Mouse (Mus musculus): ENCODE measurements around the gene Tlr3. TPM values are rescaled to one million over a fixed set of nuclear protein-coding genes. Genes with fewer than 3 reads are reported as not detected.

Tlr3 gene
- polyA plus RNA-seq, 2 experiments = 0.38 to 0.61 TPM

DNA sequence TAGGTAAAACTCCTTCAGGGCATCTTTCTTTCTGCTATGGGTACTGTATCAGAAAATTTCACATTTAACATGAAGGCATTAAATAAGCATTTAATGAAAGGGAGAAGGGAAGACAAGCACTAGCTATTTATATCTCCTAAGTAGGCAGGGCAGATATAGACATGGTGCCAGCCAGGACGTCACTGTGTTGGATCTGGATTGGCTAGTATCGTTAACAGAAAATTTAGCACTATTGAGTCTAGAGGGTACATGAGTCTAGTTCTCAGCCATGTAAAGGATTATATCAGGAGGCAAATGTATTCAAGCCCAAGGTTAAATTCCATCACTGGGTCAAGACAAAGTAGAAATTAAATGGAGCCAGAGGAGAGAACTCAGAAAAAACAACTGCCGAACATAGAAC, 36.8 kb downstream of the Tlr3 start:
- no peaks in the 10 kb centered on the region for H3K4me1 ChIP-seq (replicated peaks; ENCODE audit: control insufficient read depth in 2 of 2, insufficient read depth in 2 of 2, low read length in 1 of 2)
- TF ChIP-seq CTCF (IDR thresholded peaks at IDR 0.05; ENCODE audit: low read depth) = no peak
- TF ChIP-seq EP300 (IDR thresholded peaks at IDR 0.05; ENCODE audit: low read depth) = no peak
- no peak overlapping the region for H3K4me2 ChIP-seq (ENCODE audit: low read depth)
- no peak overlapping the region for H3K4me3 ChIP-seq (ENCODE audit: insufficient read depth in 1 of 2, low read depth in 2 of 2, low read length in 2 of 2)
- H3K27ac ChIP-seq = no peak overlapping the region
- H3K27me3 ChIP-seq (ENCODE audit: control insufficient read depth, insufficient read depth, low read length) = no peaks in the 10 kb centered on the region
- no peak for DNase-seq (ENCODE audit: low read depth in 3 of 3, low spot score in 3 of 3)
- H3K36me3 ChIP-seq (replicated peaks; ENCODE audit: control insufficient read depth, insufficient read depth, low read depth) = no peaks in the 10 kb centered on the region
- WGBS (ENCODE audit: insufficient replicate concordance) = 73% methylated on average over 3 of the region's 3 CpGs
- no peak for ATAC-seq (ENCODE audit: insufficient read depth)
- H3K9ac ChIP-seq (replicated peaks) = no peak overlapping the region
- H3K9me3 ChIP-seq (ENCODE audit: control insufficient read depth, low read length) = no peaks in the 10 kb centered on the region

DNA sequence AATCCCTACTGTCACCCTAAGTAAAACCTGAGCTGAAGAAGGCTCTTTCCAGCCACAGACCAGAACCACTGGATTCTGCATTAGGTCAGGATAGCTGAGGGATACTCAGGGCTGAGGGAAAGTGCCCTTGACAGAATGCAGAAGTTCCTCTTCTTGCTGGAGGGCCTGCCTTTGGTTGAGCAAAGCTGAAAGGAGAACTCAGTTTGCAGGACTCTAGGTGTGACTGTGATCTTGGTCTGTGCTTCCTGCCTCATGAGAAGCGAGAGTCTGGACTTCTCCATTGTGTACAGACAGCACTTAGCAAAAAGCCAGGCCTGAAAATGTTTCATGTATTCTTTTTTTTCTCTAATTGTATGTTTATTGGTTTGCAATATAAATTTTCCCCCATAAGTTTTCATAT, 43.7 kb downstream of the Tlr3 start:
- no peak for TF ChIP-seq CTCF (IDR thresholded peaks at IDR 0.05; ENCODE audit: low read depth)
- TF ChIP-seq EP300 (IDR thresholded peaks at IDR 0.05; ENCODE audit: low read depth) = no peak
- H3K9me3 ChIP-seq (ENCODE audit: control insufficient read depth, low read length) = no peaks in the 10 kb centered on the region
- DNase-seq (ENCODE audit: low read depth in 3 of 3, low spot score in 3 of 3) = no peak
- ATAC-seq (ENCODE audit: insufficient read depth) = no peak
- H3K27me3 ChIP-seq (ENCODE audit: control insufficient read depth, insufficient read depth, low read length) = no peaks in the 10 kb centered on the region
- H3K36me3 ChIP-seq (replicated peaks; ENCODE audit: control insufficient read depth, insufficient read depth, low read depth) = no peaks in the 10 kb centered on the region
- 27% methylated on average over 1 of the region's 1 CpGs for WGBS (ENCODE audit: insufficient replicate concordance)
- no peak overlapping the region for H3K4me2 ChIP-seq (ENCODE audit: low read depth)
- H3K27ac ChIP-seq = no peak overlapping the region
- H3K4me3 ChIP-seq (ENCODE audit: insufficient read depth in 1 of 2, low read depth in 2 of 2, low read length in 2 of 2) = no peak overlapping the region
- no peak overlapping the region for H3K9ac ChIP-seq (replicated peaks)
- peaks cover 0 to 4% of the 10 kb centered on the region in 2 experiments; a peak in 2 of 4 replicates for H3K4me1 ChIP-seq (replicated peaks; ENCODE audit: control insufficient read depth in 2 of 2, insufficient read depth in 2 of 2, low read length in 1 of 2)

DNA sequence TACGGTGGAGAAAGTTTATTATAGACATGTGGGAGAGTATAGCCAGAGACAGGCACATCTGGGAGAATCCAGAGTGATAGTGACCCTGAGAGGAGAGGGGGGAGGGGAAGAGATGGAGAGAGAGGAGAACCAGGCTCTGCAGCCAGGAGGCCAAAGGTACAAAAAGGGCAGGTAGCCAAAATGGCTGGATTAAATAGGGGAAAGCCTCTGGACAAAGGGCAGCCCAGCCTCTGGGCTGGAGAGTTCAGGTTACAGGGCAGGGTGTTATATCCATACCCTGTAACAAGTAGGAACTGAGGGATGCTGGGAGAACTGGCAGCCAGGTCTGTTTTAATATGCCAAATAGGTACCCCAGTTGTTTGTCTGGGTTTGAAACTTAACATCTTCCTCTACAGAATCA, 47.7 kb downstream of the Tlr3 start:
- Histone ChIP-seq H3K9ac (replicated peaks) (no peak overlapping the region), H3K4me3 (ENCODE audit: insufficient read depth in 1 of 2, low read depth in 2 of 2, low read length in 2 of 2) (no peak overlapping the region), H3K4me2 (ENCODE audit: low read depth) (no peak overlapping the region), H3K4me1 (replicated peaks; ENCODE audit: control insufficient read depth in 2 of 2, insufficient read depth in 2 of 2, low read length in 1 of 2) (peaks cover 0 to 4% of the 10 kb centered on the region in 2 experiments; a peak in 2 of 4 replicates), H3K27ac (no peak overlapping the region), H3K36me3 (replicated peaks; ENCODE audit: control insufficient read depth, insufficient read depth, low read depth) (no peaks in the 10 kb centered on the region), H3K9me3 (ENCODE audit: control insufficient read depth, low read length) (no peaks in the 10 kb centered on the region), H3K27me3 (ENCODE audit: control insufficient read depth, insufficient read depth, low read length) (no peaks in the 10 kb centered on the region)
- no peak for DNase-seq (ENCODE audit: low read depth in 3 of 3, low spot score in 3 of 3)
- no peak for TF ChIP-seq EP300 (IDR thresholded peaks at IDR 0.05; ENCODE audit: low read depth)
- no peak for TF ChIP-seq CTCF (IDR thresholded peaks at IDR 0.05; ENCODE audit: low read depth)
- 64% methylated on average over 1 of the region's 1 CpGs for WGBS (ENCODE audit: insufficient replicate concordance)
- no peak; the same call in 1 of the 2 replicates for ATAC-seq (ENCODE audit: insufficient read depth)

DNA sequence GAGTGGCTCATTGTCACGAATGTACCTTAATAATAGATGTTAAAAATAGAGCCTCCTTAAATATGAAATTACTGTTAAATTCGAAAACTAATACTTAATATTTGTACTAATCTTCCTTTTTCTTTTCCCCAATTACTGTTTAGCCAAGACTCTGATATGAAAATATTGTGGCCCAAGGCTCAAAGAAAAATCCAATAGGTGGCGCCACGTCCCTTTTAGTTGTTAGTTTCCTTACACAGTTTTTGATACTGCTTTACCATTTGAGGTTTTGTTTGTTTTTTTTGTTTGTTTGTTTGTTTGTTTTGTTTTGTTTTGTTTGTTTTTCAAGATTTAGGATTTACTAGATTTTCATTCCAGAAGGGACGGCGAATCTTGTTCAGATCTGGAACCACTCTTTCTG, 48.6 kb downstream of the Tlr3 start:
- H3K36me3 ChIP-seq (replicated peaks; ENCODE audit: control insufficient read depth, insufficient read depth, low read depth) = no peaks in the 10 kb centered on the region
- peaks cover 0 to 4% of the 10 kb centered on the region in 2 experiments; a peak in 2 of 4 replicates for H3K4me1 ChIP-seq (replicated peaks; ENCODE audit: control insufficient read depth in 2 of 2, insufficient read depth in 2 of 2, low read length in 1 of 2)
- H3K9ac ChIP-seq (replicated peaks) = no peak overlapping the region
- DNase-seq (ENCODE audit: low read depth in 3 of 3, low spot score in 3 of 3) (no peak), ATAC-seq (ENCODE audit: insufficient read depth) (no peak)
- H3K4me2 ChIP-seq (ENCODE audit: low read depth) = no peak overlapping the region
- H3K9me3 ChIP-seq (ENCODE audit: control insufficient read depth, low read length) = no peaks in the 10 kb centered on the region
- TF ChIP-seq EP300 (IDR thresholded peaks at IDR 0.05; ENCODE audit: low read depth) (no peak), CTCF (IDR thresholded peaks at IDR 0.05; ENCODE audit: low read depth) (0 out of 2 replicates have a peak, but pooled peaks have one; percentile 22)
- 48% methylated on average over 6 of the region's 6 CpGs for WGBS (ENCODE audit: insufficient replicate concordance)
- no peak overlapping the region for H3K4me3 ChIP-seq (ENCODE audit: insufficient read depth in 1 of 2, low read depth in 2 of 2, low read length in 2 of 2)
- H3K27me3 ChIP-seq (ENCODE audit: control insufficient read depth, insufficient read depth, low read length) = no peaks in the 10 kb centered on the region
- no peak overlapping the region for H3K27ac ChIP-seq

DNA sequence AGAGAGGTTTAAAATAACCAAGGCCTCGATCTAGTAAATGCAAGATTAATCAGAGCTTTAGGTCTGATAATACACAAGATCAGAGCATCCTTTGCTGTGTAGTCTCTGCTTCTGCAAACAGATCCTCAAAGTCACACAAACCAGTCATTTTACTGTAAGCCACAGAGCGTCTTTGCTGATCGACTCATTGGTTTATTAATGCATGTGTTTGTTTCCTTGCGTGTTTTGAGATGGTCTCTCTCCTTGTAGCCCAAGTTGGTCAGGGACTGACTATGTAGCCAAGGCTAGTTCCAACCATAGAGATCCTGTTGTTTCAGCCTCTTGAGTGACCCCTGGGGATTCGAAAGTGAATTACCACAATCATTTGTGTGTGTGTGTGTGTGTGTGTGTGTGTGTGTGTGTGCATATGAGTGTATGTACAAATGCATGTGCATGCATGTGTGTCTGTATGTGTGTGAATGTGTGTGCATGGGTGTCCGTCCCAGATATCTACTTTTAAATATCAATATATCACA, 51.7 kb downstream of the Tlr3 start:
- ATAC-seq (ENCODE audit: insufficient read depth) (no peak), DNase-seq (ENCODE audit: low read depth in 3 of 3, low spot score in 3 of 3) (no peak)
- no peaks in the 10 kb centered on the region for H3K27me3 ChIP-seq (ENCODE audit: control insufficient read depth, insufficient read depth, low read length)
- no peak overlapping the region for H3K27ac ChIP-seq
- TF ChIP-seq CTCF (IDR thresholded peaks at IDR 0.05; ENCODE audit: low read depth) (no peak), EP300 (IDR thresholded peaks at IDR 0.05; ENCODE audit: low read depth) (no peak)
- 57% methylated on average over 6 of the region's 6 CpGs for WGBS (ENCODE audit: insufficient replicate concordance)
- peaks cover 0 to 4% of the 10 kb centered on the region in 2 experiments; a peak in 2 of 4 replicates for H3K4me1 ChIP-seq (replicated peaks; ENCODE audit: control insufficient read depth in 2 of 2, insufficient read depth in 2 of 2, low read length in 1 of 2)
- H3K9me3 ChIP-seq (ENCODE audit: control insufficient read depth, low read length) = no peaks in the 10 kb centered on the region
- H3K9ac ChIP-seq (replicated peaks) = no peak overlapping the region
- H3K4me3 ChIP-seq (ENCODE audit: insufficient read depth in 1 of 2, low read depth in 2 of 2, low read length in 2 of 2) = no peak overlapping the region
- no peak overlapping the region for H3K4me2 ChIP-seq (ENCODE audit: low read depth)
- H3K36me3 ChIP-seq (replicated peaks; ENCODE audit: control insufficient read depth, insufficient read depth, low read depth) = no peaks in the 10 kb centered on the region

Measured in liver, embryonic 14.5 days (tissue).